Mouse (Mus musculus) heart, postnatal 25 days (tissue): ENCODE data around the gene Rfxank. TPM values are rescaled to one million over a fixed set of nuclear protein-coding genes. Genes with fewer than 3 reads are reported as not detected.

Source experiments
- microRNA-seq: library from miRNA; unstranded; fragments of <30 nt; microRNA quantifications from one replicate; pipeline ENCODE4 v1.2.0, GENCODE M21; 2022
- total RNA-seq, 2 experiments: library from RNA; stranded (reverse); gene quantifications; 2 replicates each; pipeline ENCODE4 v1.2.3; 2021

The Rfxank gene
- total RNA-seq, 2 experiments from 2014 or later = 20.9 to 21.5 TPM

Small RNA genes within 50 kb of the gene (microRNA-seq; reads per million reads assigned to microRNA genes)
- not detected for gene Mir7066

Other genes with a start within 250 kb of the Rfxank start
- under 1 TPM in 1 of 2 experiments, not detected in 1; 0.20 TPM for gene Tssk6, start 237.0 kb downstream of the Rfxank start, total RNA-seq
- gene Ndufa13, start 236.6 kb downstream of the Rfxank start, total RNA-seq = 100 to 1,000 TPM; 446 to 456 TPM
- gene Yjefn3, start 236.4 kb downstream of the Rfxank start, total RNA-seq = 10 to 100 TPM in 1 of 2 experiments, 1 to 10 TPM in 1; 9.6 to 14.8 TPM
- gene Gatad2a, start 142.8 kb downstream of the Rfxank start, total RNA-seq = 10 to 100 TPM; 34.3 to 35.6 TPM
- 10 to 100 TPM; 34.7 to 35.5 TPM for gene Mau2, start 96.4 kb downstream of the Rfxank start, total RNA-seq
- 10 to 100 TPM; 17.2 to 18.4 TPM for gene Sugp1, start 96.3 kb downstream of the Rfxank start, total RNA-seq
- gene Tm6sf2, start 66.2 kb downstream of the Rfxank start, total RNA-seq = 1 to 10 TPM; 1.1 to 1.3 TPM
- not detected for gene Hapln4, start 55.7 kb downstream of the Rfxank start, total RNA-seq
- under 1 TPM in 1 of 2 experiments, not detected in 1; 0.03 TPM for gene Ncan, start 18.3 kb downstream of the Rfxank start, total RNA-seq
- 1 to 10 TPM; 5.4 to 7.6 TPM for gene Nr2c2ap, start 7.8 kb downstream of the Rfxank start, total RNA-seq
- 10 to 100 TPM; 21.2 to 25.5 TPM for gene Borcs8, start 345 bp upstream of the Rfxank start, total RNA-seq
- gene Mef2b, start 557 bp upstream of the Rfxank start, total RNA-seq = under 1 TPM in 1 of 2 experiments, not detected in 1; 0.31 TPM
- 10 to 100 TPM; 93.0 to 98.1 TPM for gene Tmem161a, start 33.2 kb upstream of the Rfxank start, total RNA-seq
- gene Slc25a42, start 73.2 kb upstream of the Rfxank start, total RNA-seq = 10 to 100 TPM; 48.1 to 48.4 TPM
- gene Sugp2, start 95.1 kb upstream of the Rfxank start, total RNA-seq = 10 to 100 TPM; 38.9 to 41.5 TPM
- gene Armc6, start 95.3 kb upstream of the Rfxank start, total RNA-seq = 1 to 10 TPM; 7.6 to 8.0 TPM
- 10 to 100 TPM; 12.0 to 12.3 TPM for gene Homer3, start 143.7 kb upstream of the Rfxank start, total RNA-seq
- 10 to 100 TPM; 24.7 to 33.8 TPM for gene Ddx49, start 163.3 kb upstream of the Rfxank start, total RNA-seq
- gene Cope, start 163.4 kb upstream of the Rfxank start, total RNA-seq = 100 to 1,000 TPM; 145 to 159 TPM
- under 1 TPM; 0.31 to 0.39 TPM for gene Cers1, start 176.6 kb upstream of the Rfxank start, total RNA-seq
- under 1 TPM in 1 of 2 experiments, not detected in 1; 0.21 TPM for gene Gdf1, start 190.7 kb upstream of the Rfxank start, total RNA-seq
- 10 to 100 TPM; 43.2 to 46.3 TPM for gene Upf1, start 214.1 kb upstream of the Rfxank start, total RNA-seq
- 1 to 10 TPM; 6.1 to 7.0 TPM for gene Comp, start 234.4 kb upstream of the Rfxank start, total RNA-seq